Mouse (Mus musculus) neural tube, embryonic 11.5 days (tissue): ENCODE data around the gene Gm43517. TPM values are rescaled to one million over a fixed set of nuclear protein-coding genes. Genes with fewer than 3 reads are reported as not detected.
A peak's percentile ranks its signal among the peaks of the same experiment; 100 is the strongest.

Experiments
- ATAC-seq: fragments of 200-750 bp; cut with Nextera tagmentation; 2 replicates; pipeline ENCODE4 v1.8.0; 2017; ENCODE audit warnings: moderate number of reproducible peaks, mild to moderate bottlenecking, moderate TSS enrichment, moderate library complexity; ENCODE audit not compliant: insufficient read depth, low FRiP score, low TSS enrichment
- DNase-seq: peaks from one replicate; pipeline ENCODE4 v3.0.0-alpha.2; 2015; ENCODE audit warnings: low spot score
- H3K27ac ChIP-seq: fragments of 300-500 bp; sonication (generic); 2 replicates; pipeline ENCODE4 v1.5.1; 2014; ENCODE audit warnings: low read depth, mild to moderate bottlenecking, low read length
- H3K27me3 ChIP-seq: fragments of 300-500 bp; sonication (generic); 2 replicates; pipeline ENCODE4 v1.6.1; 2014; ENCODE audit warnings: mild to moderate bottlenecking, low read length, mixed read lengths; ENCODE audit not compliant: control insufficient read depth, insufficient read depth
- H3K36me3 ChIP-seq: fragments of 300-500 bp; sonication (generic); 2 replicates; pipeline ENCODE4 v1.6.1; 2014; ENCODE audit warnings: mild to moderate bottlenecking, low read length, moderate library complexity, mixed read lengths; ENCODE audit not compliant: control insufficient read depth, insufficient read depth
- H3K4me1 ChIP-seq: fragments of 300-500 bp; sonication (generic); 2 replicates; pipeline ENCODE4 v1.6.1; 2014; ENCODE audit warnings: low read length, mixed read lengths; ENCODE audit not compliant: control insufficient read depth, insufficient read depth
- H3K4me2 ChIP-seq: fragments of 300-500 bp; sonication (generic); 2 replicates; pipeline ENCODE4 v1.6.1; 2014; ENCODE audit warnings: low read depth, mild to moderate bottlenecking, moderate library complexity
- H3K4me3 ChIP-seq: fragments of 300-500 bp; sonication (generic); 2 replicates; pipeline ENCODE4 v1.5.1; 2014; ENCODE audit warnings: low read depth, low read length
- H3K9ac ChIP-seq: fragments of 300-500 bp; sonication (generic); 2 replicates; pipeline ENCODE4 v1.6.1; 2014; ENCODE audit warnings: mild to moderate bottlenecking, low read length
- H3K9me3 ChIP-seq: fragments of 300-500 bp; sonication (generic); 2 replicates; pipeline ENCODE4 v1.6.1; 2016; ENCODE audit warnings: low read length; ENCODE audit not compliant: control insufficient read depth
- WGBS: fragments of 180-500 bp; shearing (Covaris S2); extraction: QIAGEN DNeasy Blood & Tissue Kit; methylation state at CpG from one replicate; pipeline ENCODE4 v1.1.7; 2014; 5-methylcytosine and 5-hydroxymethylcytosine counted together
- polyA plus RNA-seq: library from polyadenylated mRNA; unstranded; fragments of >200 nt; fragmentation: Nextera tagmentation; extraction: Ambion mirVana; gene quantifications from 2 replicates; pipeline ENCODE4 v1.2.1, GENCODE M21; 2014

The Gm43517 gene
- polyA plus RNA-seq, 1 experiment from 2014 or later, result not detected

DNA sequence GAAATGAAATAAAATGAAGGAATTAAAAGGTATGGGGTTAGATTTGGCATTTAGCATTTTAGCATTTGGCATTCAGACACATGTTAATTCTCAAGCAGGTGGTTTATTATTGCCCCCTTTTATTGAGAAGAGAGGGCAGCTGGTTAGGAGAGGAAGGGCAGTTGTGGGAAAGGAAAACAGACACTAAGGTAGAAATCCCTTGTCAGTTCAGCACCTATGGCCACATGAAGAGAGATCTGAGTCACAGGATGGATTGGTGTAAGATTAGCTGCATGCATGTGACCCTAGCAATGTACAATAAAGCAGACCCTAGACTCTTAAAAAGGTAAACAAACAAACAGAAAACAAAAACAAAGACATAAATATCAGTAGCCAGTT is 13.2 kb downstream of the Gm43517 start:
- Histone ChIP-seq H3K4me2 (no peak overlapping the region), H3K4me3 (no peak overlapping the region), H3K36me3 (no peaks in the 10 kb centered on the region), H3K9ac (no peak overlapping the region), H3K27me3 (peaks cover 78% of the 10 kb centered on the region), H3K9me3 (no peaks in the 10 kb centered on the region), H3K4me1 (peaks cover 3% of the 10 kb centered on the region; the same call in 1 of the 2 replicates), H3K27ac (no peak overlapping the region)
- no peak for ATAC-seq
- DNase-seq, result no peak

DNA sequence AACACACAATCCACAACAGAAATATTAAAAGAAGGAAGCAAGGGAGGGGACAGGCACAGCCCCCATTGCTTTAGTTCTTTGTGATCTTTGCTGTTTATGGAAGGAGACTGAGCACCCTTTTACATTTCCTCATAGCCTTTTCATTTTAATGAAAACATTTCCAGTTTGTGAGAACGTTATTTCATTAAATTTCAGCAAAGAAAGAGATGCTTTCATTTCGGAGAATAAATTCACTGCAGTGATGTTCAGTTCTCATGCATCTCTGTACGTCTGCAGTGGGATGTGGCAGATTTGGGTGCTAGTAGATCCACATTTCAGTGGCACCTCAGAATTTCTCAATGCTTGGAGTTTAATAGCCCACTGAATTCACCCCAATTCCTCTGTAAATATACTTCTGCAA is 13.7 kb downstream of the Gm43517 start:
- ATAC-seq, result no peak
- Histone ChIP-seq H3K4me3 (no peak overlapping the region), H3K27me3 (peaks cover 80% of the 10 kb centered on the region), H3K4me1 (peaks cover 3% of the 10 kb centered on the region; the same call in 1 of the 2 replicates), H3K9me3 (no peaks in the 10 kb centered on the region), H3K36me3 (no peaks in the 10 kb centered on the region), H3K27ac (no peak overlapping the region), H3K9ac (no peak overlapping the region), H3K4me2 (no peak overlapping the region)
- no peak for DNase-seq
- WGBS, result 14% methylated on average over 3 of the region's 3 CpGs

DNA sequence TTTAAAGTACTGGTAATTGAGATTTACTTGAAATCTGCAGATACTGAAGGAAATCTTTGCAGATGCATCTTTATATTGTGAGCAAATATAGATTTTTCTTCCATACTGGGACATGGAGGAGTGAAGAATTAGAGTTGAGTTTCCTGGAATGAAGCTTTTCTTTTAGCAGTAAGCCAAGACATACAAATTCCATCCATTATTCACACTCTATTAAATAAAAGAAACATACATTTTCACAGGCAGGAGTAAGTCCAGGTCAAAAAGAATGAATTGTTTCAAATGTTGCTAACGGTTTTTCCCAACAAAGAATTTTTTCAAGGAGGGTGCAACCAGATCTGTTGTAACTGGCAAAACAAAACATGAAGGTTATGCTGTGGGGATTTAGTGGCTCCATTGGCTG is 14.6 kb downstream of the Gm43517 start:
- Histone ChIP-seq H3K4me1 (peaks cover 3% of the 10 kb centered on the region; the same call in 1 of the 2 replicates), H3K4me2 (no peak overlapping the region), H3K9ac (no peak overlapping the region), H3K9me3 (no peaks in the 10 kb centered on the region), H3K27ac (no peak overlapping the region), H3K27me3 (peaks cover 73% of the 10 kb centered on the region), H3K36me3 (no peaks in the 10 kb centered on the region), H3K4me3 (no peak overlapping the region)
- DNase-seq (no peak), ATAC-seq (no peak)
- 4% methylated on average over 1 of the region's 1 CpGs for WGBS

DNA sequence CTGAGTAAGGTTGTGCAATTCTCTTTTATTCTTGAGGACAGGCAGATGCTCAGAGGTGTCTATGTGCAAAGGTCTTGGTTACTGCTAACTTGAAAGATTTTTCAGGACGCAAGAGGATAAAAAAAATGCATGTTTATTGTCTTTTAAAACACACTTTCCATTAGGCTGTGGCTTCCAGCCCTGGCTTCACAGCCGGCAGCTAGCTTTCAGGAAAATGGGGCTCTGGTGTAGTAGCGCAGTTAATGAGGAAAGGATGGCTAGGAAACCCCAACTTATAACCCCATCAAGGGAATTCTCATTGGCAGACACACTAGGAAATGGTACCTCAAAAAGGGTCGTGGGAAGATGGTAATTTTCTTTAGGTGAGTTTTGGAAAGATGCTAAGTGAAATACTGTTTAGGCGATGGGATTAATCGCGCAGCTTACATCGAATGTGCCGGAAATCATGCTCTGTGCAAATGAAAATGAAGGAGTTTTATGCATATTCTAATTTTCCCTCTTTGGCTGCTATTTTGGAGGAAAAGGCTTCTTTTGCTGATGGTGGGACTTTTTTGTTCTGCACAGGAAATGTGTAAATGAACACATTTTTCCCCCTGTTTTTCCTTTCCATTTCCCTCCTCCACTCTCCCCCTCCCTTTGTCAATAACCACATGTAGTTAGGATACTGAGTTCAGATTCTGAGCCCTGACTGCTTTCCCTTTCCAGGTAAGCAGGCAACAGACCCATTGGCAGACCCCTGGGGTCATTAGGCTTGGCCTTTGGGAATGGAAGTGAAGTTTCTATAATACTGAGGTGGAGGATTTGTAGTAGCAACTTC is 15.3 kb downstream of the Gm43517 start:
- H3K4me2 ChIP-seq, result 0 out of 2 replicates have a peak overlapping the region, but pooled peaks have one; percentile 85

DNA sequence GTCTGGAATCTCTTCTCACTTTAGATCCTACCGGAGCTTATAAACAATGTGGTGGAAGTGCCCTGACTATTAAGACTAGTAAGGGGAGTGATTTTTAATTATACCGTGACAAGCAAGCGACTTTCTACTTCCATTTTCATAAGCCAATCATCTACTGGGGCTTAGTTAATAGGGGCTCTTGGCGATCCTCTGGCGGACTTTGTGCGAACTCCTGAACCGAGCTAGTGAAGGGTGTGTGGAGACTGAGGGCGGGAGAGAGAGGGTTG is 15.8 kb downstream of the Gm43517 start:
- no peaks in the 10 kb centered on the region for H3K9me3 ChIP-seq
- H3K36me3 ChIP-seq, result no peaks in the 10 kb centered on the region
- no peak overlapping the region for H3K27ac ChIP-seq
- peak overlapping the region; percentile 85 for H3K4me2 ChIP-seq
- ATAC-seq (peak; percentile 71), DNase-seq (no peak)
- H3K9ac ChIP-seq, result no peak overlapping the region
- 0% methylated on average over 8 of the region's 8 CpGs for WGBS
- peaks cover 3% of the 10 kb centered on the region; the same call in 1 of the 2 replicates for H3K4me1 ChIP-seq
- peaks cover 64% of the 10 kb centered on the region for H3K27me3 ChIP-seq
- H3K4me3 ChIP-seq, result peak overlapping the region; percentile 40; the same call in 1 of the 2 replicates

More for the DNA sequence above, 15.3 kb downstream of the Gm43517 start:
- H3K27ac ChIP-seq, result no peak overlapping the region
- DNase-seq (no peak), ATAC-seq (no peak)
- H3K4me1 ChIP-seq, result peaks cover 3% of the 10 kb centered on the region; the same call in 1 of the 2 replicates
- H3K9me3 ChIP-seq, result no peaks in the 10 kb centered on the region
- no peak overlapping the region for H3K4me3 ChIP-seq
- H3K36me3 ChIP-seq, result no peaks in the 10 kb centered on the region
- no peak overlapping the region for H3K9ac ChIP-seq
- H3K27me3 ChIP-seq, result peaks cover 67% of the 10 kb centered on the region
- 4% methylated on average over 9 of the region's 9 CpGs for WGBS

DNA sequence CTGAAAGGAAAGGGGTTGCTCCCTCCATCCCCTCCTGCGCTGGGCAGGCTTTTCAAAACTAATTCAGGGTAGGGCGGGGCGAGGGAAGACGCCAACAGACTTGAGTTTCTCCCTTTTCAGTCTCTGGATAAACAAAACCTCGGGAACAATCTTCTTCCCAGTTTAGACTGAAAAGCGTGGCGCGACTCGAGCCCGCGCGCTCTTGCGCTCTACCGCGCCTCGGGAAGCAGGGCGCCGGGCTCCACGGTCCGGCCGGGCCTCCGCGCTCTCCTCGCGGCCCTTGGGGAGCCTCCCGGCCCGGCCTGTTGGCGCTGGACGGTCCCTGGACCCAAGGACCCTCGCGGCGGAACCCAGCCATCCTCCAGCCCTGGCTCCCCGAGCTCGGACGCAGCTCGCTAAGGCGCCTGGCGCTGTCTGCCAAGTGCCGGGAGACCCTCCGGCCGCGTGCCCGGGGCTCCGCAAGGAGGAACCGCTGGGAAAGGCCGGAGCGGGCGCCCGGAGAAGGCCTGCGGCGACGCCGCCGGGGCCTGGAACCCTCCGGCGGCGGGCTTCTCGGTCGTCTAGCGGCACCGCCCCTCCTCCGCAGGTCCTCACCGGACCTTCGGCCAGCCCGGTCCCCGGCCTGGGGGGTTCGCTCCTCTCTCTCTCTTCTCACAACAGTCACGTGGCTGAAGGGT is 16.3 kb downstream of the Gm43517 start:
- WGBS, result under 1% methylated on average over 68 of the region's 68 CpGs
- Histone ChIP-seq H3K27ac (no peak overlapping the region), H3K36me3 (no peaks in the 10 kb centered on the region), H3K9me3 (no peaks in the 10 kb centered on the region), H3K9ac (peak overlapping the region; percentile 45), H3K4me1 (peaks cover 3% of the 10 kb centered on the region; the same call in 1 of the 2 replicates), H3K4me3 (peak overlapping the region; percentile 40), H3K4me2 (peak overlapping the region; percentile 85), H3K27me3 (peaks cover 60% of the 10 kb centered on the region)
- DNase-seq (peak; percentile 73), ATAC-seq (peak; percentile 59)

DNA sequence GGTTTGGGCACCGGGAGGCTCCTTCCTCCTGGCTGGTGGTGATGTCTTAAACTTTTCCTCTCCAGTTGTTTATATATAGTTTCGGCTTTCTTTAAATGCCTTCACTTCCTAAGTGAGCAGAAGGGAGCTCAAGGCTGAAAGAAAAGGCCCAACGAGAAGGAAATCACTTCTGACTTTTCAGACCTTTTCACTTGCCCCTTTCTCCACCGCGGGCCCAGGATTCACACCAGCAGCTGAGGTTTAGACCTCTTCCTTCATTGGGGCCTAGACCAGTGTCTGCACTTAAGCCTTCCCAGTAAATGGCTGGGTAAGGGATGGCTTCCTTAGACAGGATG is 16.8 kb downstream of the Gm43517 start:
- Histone ChIP-seq H3K9me3 (no peaks in the 10 kb centered on the region), H3K27me3 (peaks cover 58% of the 10 kb centered on the region), H3K4me2 (peak overlapping the region; percentile 85), H3K4me3 (peak overlapping the region; percentile 40), H3K27ac (no peak overlapping the region), H3K36me3 (no peaks in the 10 kb centered on the region), H3K4me1 (peaks cover 3% of the 10 kb centered on the region; the same call in 1 of the 2 replicates), H3K9ac (peak overlapping the region; percentile 45)
- no peak for DNase-seq
- WGBS, result 0% methylated on average over 5 of the region's 5 CpGs
- no peak for ATAC-seq

DNA sequence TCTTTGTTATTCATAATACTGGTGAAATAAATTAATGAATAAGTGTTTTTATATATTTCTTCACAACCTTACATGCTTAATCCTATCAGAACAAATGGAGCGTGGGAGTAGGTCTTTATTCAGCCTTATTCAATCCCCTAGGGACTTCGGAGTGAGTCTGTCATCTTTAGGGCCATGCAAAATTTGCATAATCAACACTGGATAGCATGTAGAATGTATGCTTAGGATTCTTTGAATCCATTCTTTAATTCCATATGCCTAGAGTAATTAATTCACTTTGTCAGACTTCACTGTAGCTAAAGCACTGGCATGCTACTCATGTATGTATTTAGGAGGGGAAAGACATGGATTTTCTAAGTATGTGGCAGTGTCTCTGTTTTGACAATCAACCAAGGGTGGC is 24.9 kb downstream of the Gm43517 start:
- H3K4me2 ChIP-seq, result no peak overlapping the region
- no peaks in the 10 kb centered on the region for H3K9me3 ChIP-seq
- H3K4me1 ChIP-seq, result no peaks in the 10 kb centered on the region
- H3K9ac ChIP-seq, result no peak overlapping the region
- H3K27ac ChIP-seq, result no peak overlapping the region
- no peaks in the 10 kb centered on the region for H3K36me3 ChIP-seq
- no peak overlapping the region for H3K4me3 ChIP-seq
- DNase-seq, result no peak
- no peak for ATAC-seq
- no peaks in the 10 kb centered on the region for H3K27me3 ChIP-seq
- WGBS, result 75% methylated on average over 2 of the region's 2 CpGs

DNA sequence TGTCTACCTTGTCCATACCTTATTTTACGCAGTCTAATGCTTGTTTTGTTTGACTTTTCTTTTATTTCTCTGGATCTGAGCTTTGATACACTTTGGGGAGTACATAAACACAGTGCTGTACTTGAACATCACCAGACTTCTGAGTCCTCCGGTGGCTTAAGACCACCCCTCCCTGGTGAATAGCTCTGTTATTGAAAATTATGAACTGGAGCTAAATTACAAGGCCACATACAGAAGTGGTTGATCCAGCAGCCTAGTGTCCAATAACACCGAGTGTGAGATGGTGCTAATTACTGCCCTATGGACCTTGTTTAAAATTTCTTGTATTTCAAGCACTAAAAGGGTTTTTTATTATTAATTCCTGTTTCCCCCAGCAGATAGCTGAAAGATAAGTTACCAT is 33.0 kb downstream of the Gm43517 start:
- H3K27me3 ChIP-seq, result no peaks in the 10 kb centered on the region
- H3K4me3 ChIP-seq, result no peak overlapping the region
- H3K36me3 ChIP-seq, result no peaks in the 10 kb centered on the region
- no peak overlapping the region for H3K4me2 ChIP-seq
- H3K4me1 ChIP-seq, result no peaks in the 10 kb centered on the region
- H3K9ac ChIP-seq, result no peak overlapping the region
- 88% methylated on average over 3 of the region's 3 CpGs for WGBS
- no peaks in the 10 kb centered on the region for H3K9me3 ChIP-seq
- DNase-seq, result no peak
- no peak for ATAC-seq
- no peak overlapping the region for H3K27ac ChIP-seq
